Mouse (Mus musculus) thymus, postnatal 25 days (tissue): ENCODE results near the gene Chd5.
A peak's percentile ranks its signal among the peaks of the same experiment; 100 is the strongest.

Experiments used
- DNase-seq: peaks from one replicate; pipeline ENCODE4 v3.0.0; 2022

The Chd5 gene

DNA sequence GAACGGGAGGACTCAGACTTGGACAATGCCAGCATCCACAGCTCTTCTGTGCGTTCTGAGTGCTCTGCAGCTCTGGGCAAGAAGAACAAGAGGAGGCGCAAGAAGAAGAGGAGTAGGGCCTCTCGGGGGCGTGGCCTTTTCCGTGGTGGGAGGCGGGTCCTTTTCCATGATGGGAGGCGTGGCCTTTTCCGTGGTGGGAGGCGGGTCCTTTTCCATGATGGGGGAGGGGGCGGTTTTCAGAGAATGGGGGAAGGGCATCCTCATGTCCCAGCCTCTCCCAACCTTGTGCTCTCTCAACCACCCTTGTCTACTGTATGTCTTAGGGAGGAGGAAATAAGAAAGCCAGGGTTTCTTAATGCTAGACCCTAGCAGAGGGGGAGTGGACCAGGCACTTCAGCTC is 21.2 kb downstream of the Chd5 start:
- no peak for DNase-seq

DNA sequence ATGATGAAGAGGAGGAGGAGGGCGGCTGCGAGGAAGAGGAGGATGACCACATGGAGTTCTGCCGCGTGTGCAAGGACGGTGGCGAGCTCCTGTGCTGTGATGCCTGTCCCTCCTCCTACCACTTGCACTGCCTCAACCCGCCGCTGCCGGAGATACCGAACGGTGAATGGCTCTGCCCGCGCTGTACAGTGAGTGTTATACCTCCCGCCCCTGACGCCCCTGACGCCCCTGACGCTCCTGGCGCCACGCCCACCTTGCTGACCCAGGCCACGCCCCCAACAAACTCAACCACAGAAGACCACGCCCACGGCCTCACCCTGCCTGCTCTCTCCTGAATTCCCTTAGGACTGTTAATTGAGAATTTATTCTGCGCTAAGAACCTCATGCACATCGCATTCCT is 22.4 kb downstream of the Chd5 start:
- DNase-seq: peak; percentile 19

DNA sequence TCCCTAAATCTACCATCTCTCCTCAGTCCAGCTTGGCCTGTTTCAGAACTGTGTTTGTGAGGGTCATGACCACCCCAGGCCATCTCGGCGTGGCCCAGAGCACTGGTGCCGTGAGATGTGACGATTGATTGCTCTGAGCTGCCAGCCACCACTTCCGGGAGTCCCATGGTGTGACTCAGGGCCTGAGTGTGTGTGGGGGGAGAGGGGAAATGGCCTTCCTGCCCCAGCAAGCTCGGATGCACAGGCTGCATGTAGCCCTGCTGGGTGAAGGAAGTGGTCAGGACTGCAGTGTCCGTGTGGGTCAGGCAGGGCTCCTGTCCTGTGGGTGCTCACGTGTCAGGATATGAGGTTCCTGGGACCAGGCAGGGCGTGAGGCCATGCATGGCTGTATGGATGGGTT is 23.7 kb downstream of the Chd5 start:
- no peak for DNase-seq

DNA sequence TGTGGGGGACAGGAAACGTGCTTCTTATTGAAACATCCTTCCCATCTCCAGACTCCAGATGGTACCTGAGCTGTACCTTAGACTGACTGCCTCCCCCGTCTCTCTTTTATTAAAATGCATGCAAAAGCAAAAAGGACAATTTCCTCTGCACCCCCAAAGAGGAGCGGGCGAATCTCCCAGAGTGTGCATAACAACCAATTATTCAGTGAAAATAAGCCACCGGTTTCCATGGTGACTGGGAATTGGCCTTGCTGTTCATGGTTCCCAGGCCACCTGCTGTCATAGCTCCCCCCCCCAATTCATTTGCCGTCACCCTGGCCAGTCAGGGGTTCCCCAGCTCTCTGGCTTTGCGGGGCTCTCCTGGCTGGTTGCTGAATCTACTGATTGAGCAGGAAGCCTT is 26.8 kb downstream of the Chd5 start:
- DNase-seq: no peak

DNA sequence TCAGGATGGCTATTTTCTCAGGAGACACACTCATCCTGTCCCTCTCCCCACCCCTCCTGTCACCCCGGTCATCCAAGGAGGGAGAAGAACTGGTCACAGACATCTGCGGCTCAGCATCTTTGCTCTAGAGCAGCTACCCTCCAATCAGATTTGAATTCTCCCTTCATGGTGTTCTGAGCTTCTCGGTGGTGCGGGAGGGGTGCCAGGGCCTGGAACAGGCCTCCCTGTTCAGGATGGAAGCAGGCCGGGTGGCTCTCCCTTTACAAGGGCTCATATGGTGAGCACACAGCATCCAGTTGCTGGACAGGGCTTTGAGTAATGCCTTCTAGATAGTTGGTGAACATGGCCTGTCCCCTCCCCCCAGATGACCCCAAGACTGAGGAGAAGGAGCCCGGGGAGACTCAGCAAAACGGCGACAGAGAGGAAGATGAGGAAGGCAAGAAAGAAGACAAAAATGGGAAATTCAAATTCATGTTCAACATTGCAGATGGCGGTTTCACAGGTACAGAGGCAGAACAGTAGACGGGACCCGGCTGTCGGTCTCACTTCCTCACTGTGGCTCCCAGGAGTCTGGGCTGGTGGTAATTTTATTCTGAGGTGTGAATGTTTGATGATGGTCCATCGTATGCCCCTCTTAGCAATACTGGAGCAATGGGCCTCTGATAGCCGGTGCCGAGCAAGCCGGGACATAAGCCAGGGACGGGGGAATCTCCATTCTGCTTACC is 44.2 kb downstream of the Chd5 start:
- no peak for DNase-seq

DNA sequence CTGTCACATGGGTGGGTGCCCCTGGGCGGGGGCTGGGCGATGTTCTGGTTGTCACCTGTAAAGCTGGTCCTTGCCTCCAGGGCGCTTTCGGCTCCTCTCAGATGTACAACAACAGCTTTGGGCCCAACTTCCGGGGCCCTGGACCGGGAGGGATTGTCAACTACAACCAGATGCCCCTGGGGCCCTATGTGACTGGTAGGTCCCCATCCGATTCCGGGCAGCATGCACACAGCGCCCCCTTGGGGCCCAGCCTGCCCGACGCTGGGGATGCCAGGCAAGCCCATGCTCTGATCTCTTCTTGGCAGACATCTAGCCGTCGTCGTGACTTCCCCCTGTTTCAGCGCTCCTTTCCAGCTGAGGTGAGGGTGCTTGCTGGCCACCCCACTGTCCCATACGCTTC is 47.2 kb downstream of the Chd5 start:
- DNase-seq: peak; percentile 20

DNA sequence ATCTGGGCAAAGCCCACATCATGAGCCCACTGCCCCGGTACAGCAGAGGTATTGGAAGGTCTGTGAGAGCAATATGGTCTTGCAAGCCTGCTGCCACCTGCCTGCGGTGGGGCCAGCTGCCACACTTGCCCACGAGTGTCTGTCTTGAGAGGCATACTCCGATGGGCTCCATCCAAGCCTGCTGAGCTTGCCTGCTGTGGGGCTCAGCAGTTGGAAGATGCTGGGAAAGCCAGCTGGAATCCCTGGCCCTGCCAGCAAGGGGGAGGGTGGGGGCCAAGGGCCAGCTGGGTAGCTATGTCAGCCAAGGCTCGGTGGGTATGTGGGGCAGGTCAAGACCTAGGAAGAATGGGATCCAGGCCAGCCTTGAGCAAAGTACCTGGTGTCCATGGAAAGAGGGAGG is 53.7 kb downstream of the Chd5 start:
- no peak for DNase-seq

DNA sequence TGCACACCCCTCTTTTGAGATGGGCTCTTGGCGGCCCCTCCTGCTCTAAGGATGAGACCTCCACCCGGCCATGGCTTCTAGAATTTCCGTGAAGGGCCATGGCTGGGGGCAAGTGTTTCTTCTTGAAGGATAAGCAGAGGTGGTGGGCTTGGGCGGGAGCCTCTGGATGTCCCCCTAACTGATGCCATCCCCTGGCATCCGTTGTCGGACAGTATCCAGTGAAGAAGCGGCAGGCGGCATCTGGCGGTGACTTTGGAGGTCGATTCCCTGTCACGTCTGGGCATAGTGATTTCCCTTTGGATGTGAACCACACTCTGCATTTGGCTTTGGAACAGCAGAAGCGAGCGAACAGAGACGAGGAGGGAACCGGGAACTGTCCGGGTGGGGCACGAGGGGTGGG is 54.2 kb downstream of the Chd5 start:
- no peak for DNase-seq

DNA sequence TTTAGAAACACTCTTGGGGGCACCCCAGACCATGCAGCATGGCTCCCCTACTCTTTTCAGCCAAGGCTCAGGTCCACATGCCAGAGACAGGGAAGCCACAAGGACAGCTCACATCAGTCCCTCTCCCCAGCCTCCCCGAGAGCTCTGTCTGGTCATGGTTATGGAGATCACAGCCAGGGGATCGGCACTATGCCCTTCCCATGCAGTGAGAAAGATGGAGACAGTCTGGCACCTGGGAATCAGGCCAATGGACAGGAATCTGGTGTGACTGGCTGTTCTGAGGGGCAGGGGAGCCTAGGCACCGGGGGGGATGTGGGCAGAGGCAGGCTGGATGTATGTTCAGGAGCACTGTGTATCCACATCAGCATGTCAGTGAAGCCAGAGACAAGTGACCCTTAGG is 60.5 kb downstream of the Chd5 start:
- DNase-seq: no peak

DNA sequence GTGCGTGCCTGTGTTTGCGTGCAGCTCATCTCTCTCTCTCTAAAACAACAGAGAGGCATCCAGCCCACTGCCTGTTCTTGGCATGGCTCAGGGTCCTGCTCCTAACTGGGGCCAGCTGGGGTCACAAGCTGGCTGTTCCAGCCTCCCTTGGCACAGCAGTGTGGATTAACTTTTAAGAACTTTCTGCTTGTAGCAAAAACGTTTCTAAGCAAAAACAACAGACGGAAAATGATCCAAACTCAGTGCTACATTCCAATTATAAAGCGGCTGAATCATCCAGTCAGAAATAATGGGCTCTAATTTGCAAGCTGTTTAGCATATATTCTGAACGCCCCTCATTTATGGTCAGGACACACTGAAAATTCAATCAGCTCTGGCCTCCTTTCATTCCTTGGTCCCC is 66.7 kb downstream of the Chd5 start:
- no peak for DNase-seq

DNA sequence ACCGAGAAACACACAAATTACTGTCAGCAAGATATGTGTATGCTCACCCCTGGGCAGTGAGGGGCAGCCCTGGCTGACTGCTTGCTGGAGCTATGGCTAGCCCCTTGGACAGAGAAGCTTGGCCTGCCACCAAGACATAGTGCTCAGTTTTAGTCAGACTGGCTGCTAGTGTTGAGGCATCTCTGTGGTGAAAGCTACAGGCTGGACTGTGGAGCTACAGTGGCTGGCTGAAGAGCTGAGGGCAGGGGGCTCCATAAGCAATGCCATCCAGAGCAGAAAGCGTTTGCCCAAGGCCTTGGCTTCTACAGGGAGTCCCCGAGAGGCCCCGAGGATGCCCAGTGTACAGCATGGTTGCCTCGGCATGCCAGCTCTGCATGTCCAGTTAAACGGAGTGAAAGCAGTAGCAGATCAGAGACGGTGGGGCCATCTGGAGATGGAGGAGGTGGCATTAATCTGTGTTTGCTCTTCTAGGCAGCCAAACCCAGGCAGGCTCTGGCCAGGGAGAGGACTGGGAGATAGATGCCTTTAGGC is 67.3 kb downstream of the Chd5 start:
- DNase-seq: no peak

DNA sequence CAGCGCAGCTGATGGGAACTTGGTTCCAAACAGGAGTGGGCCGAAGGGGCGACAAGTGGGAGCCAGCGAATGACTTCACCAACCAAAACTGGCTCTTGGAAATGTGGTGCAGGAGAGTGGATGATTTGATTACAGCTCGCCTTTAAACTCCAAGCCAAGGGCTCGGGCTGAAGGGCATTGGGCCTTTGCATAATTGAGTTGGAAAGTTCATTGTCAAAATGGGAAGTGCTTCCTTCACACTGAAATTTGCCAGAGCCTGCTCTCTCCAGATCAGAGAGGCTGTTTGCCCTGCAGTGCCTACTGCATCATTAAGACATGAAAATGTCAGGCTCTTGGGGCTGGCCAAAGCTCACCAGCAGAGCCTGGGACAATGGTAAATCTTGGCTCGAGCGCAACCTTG is 68.1 kb downstream of the Chd5 start:
- no peak for DNase-seq

DNA sequence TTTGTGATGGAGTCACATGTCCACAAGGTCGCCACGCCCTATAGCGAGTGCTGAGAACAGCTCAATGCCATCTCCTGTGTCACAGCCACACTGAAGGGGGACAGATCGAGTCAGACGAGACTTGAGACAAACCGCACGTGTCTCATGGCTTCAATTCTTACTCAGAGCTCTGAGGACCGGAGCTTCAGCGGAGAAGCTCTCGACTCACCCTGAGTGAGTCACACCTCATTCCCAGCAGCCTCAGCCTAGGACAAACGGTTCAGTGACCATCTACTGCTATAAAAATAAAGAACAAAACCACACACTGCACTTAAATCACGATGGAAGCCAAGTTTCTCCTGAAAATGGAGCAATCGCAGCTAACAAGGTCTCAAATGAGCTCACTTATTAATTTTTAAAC is 72.5 kb downstream of the Chd5 start:
- DNase-seq: no peak

DNA sequence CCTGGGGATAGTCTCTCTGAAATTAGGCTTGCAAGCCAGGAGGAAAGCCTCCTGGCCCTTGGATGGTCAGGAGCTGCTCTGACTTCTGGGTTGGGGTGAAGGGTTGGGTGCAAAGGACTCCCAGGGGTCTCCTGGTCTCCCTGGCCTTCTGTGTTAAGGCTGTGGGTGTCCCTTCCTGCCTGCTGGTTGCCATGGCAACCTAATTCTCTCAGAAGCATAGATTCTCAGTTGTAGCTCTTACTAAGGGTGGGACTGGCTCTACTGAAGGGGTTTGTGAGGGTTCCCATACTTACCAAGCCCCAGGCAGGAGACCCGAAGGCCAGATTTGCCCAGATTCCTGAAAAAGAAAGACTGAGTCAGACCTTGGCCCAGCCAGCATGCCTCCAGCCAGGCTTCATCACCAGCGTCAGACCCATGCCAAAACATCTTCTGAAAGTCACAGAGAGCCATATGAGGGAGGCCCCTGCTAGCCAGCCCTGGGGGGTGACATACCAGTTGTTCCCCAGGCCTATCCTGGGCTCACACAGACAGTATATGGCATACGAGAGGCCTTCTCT is 74.2 kb downstream of the Chd5 start:
- no peak for DNase-seq

DNA sequence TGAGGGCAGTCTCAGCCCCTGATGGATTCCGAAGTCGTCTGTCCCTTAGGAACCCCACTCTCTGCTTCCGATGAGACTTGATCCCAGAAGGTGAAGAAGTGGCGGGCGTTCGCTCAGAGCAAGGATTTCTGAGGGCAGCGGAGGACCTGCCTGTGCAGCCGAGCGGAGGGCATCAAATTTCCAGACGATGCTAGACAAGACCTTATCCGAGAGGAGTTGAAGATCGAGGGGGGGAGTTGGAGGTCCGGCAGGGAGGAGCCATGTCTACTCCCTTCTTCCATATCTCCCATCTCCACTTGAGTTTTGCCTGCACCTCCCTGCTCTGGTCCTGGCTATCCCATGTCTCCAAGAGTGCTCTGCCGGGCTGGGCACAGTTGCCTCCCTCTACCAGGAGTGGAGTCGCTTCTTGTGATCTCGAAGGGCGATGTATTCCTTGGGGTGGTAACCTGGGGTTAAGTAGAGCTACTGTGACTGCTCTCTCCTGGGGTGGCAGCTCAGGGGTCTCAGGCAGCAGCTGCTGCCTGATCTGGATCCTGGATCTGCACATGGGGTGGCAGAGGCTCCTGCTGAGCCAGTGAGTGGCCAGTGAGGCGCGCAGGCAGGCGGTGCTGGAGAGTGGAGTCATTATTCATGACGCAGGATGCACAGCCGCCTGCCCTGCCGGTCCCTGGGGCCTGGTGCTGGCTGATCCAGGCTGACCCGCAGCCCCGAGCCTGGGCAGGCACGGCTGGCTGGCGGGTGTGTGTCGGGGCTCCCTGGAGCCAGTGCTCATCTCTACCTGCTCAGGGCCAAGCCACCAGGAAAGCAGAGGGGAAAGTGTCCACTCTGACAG is 80.0 kb downstream of the Chd5 start:
- no peak for DNase-seq

DNA sequence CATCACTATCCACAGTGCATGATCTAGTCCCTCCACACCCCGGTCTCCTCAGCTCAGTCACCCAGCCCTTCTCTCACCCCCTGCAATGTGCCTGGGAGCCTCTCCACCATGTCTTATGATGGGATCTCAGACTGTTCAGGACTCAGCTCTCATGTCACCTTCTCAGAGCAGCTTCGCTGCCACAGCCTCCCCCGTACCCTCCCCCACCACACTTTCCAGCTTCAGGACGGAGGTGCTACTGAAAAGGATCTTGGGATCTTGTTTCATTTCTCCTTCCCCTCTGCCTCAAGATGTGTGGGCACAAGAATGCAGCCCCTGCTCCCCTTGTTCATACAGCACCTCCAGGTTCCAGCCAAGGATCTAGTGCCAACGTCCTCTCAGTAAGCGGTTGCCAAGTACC is 85.1 kb downstream of the Chd5 start:
- no peak for DNase-seq

DNA sequence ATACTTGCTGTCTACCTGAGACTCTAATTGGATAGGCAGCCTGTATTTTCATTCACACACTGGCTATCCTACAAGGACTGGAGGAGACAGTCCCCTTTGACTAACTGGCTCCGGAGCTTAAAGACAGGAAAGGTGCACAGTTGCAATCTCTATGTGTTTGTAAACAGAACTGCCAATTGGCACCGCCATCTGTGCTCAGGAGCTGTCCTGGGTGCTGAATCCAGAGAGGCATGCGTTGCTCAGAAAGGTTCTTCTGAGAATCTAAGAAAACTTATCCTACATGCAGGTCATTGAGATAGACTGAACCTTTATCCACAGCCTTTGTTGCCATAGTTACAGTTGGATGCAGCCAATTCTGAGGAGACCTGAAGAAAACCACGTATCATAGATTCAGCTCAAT is 85.9 kb downstream of the Chd5 start:
- peak; percentile 9 for DNase-seq

DNA sequence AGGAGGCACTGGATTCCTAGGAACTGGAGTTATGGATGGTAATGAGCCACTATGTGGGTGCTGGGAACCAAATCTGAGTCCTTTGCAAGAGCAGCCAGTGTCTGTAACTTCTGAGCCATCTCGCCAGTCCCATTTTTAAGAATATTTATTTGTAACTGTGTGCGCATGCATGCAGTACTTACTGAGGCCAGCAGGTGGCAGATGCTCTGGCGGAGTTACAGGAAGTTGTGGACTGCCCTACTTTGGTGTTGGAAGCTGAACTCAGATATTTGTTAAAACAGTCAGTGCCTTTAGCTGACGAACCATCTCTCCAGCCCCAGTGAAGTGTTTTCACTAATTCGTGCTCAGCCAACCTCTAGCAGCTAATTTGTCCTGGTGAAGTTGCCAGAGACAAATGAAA is 86.5 kb downstream of the Chd5 start:
- peak; percentile 36 for DNase-seq

DNA sequence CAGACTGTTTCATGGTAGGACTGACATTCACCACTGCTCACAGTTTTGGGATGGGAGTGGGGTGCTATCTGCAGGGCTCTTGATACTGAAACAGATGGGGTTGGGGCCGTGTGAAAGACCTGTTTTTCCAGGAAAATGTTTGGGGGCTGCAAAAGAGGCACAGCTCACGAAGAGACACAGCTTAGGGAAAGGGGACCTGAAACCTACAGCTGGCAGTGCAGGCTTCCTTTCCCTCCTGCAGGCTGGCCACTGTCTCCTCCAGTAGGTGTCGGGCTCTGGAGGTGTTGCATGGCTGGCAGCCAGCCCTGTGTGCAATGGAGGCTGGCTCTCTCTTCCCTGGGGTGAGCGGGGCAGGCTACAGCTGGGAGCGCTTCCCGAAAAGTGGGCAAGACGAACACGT is 89.8 kb downstream of the Chd5 start:
- no peak for DNase-seq

DNA sequence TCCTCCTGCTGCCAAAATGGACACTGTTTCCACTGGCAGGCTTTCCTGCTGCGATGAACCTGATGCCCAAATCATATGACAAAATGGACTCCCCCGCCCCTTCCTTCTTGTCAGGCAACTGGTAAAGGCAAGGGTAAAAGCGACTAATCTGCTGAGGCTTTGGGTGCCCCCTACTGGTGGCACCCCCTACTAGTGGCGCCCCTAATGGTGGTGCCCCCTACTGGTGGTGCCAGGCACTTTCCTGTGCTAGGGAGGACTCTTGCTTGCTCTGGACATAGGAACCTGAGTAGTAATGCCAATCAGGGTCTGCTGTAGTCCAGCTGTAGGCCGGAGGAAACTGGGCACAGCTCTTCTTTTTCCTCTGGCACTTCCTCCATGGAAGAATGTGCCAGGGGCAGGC is 93.9 kb downstream of the Chd5 start:
- peak; percentile 52 for DNase-seq

DNA sequence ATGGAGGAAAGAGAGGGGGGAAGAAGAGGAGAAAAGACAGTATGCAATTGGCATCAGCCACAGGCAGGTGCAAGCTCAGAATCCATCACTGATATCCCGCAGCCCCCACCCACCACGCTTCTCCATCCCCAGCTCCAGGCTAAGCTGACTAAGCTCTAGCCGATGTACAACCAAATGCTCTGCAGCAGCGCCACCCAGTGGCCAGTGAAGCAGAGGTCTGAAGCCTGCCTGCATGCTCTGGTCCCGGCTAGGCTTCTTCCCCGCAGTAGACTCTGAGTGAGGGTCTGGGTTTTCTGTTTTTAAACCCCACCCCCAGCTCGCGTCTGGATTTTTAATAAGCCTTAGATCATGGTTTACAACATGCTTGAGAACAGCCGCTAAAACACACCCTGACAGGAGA is 96.4 kb downstream of the Chd5 start:
- DNase-seq: peak; percentile 73

DNA sequence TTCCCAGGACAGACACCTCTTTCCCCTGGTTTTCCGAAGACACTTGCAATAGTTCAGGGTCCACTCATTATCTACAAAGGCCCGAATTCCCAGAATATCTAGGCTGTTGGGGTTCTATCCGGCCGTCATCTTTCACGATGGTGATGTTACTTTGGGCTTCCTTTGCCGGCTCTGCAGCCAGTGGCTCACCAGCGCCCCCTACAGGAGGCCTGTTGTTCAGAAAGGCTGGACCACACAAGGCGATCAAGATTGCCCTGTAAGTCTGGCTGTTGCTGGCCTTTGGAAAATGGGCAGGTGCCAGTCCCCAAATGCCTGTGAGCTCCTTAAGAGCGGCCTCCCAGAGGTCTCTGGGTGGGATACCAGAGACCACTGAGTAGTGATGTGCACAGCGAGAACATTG is 96.8 kb downstream of the Chd5 start:
- DNase-seq: peak; percentile 53
